Mouse (Mus musculus) embryonic fibroblast, embryonic 13.5 days (primary cell): ENCODE measurements around the gene Grb7.

Source experiments
- CTCF ChIP-seq: IDR thresholded peaks from 2 replicates; pipeline ENCODE4 v1.5.1; 2011; ENCODE audit warnings: mild to moderate bottlenecking, control low read depth, low read length, moderate library complexity, borderline replicate concordance; ENCODE audit not compliant: insufficient read depth
- POLR2A ChIP-seq: IDR thresholded peaks from 2 replicates; pipeline ENCODE4 v1.6.1; 2011; ENCODE audit warnings: low read depth, mild to moderate bottlenecking, control low read depth, low read length, moderate library complexity

DNA sequence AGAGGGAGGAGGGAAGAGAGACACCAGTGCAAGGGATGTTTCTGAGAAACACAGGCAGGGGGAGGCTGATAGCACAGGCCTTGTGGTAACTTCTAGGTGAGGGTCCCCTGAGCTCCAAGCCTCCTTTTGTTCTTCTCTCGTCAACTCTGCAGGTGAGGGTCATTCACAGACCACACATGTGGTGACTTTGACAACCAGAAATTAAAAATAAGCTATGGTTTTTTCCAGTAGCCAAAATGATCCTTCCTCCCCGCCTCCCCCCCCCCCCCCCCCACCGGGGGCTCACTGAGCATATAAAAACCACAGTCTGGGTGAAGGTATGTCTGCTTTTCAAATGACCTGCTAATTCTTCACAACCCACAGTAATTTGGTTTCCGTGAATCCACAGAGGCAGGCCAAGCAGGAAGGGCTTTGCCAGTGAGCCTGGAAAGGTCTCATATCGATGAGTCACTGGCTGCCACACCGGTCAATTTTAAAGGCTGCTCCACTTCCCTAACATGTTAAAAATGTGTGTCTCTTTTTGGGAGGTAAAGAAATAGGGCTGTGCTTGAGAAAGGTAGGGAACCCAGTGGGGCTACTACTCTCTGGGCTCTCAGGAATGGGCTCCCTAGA is 15.0 kb downstream of the Grb7 start:
- TF ChIP-seq CTCF (no peak), POLR2A (no peak)
